Mouse (Mus musculus) MEL (cell line): ENCODE measurements around the gene Cep63. TPM values are rescaled to one million over a fixed set of nuclear protein-coding genes. Genes with fewer than 3 reads are reported as not detected.

Source experiments
- DNase-seq: peaks from one replicate; pipeline ENCODE4 v3.0.0; 2011; ENCODE audit warnings: low read depth, low spot score
- H3K27ac ChIP-seq: 2 replicates; pipeline ENCODE4 v1.5.1; 2012; ENCODE audit warnings: low read depth, mild to moderate bottlenecking, control low read depth, low read length, moderate library complexity; ENCODE audit not compliant: control insufficient read depth
- H3K27me3 ChIP-seq, 2 experiments: fragments of 150-350 bp in 1 of 2; sonication (generic) in 1 of 2; 2 replicates each; pipeline ENCODE4 v1.6.1; 2012; ENCODE audit warnings: low read length in 2 of 2, mild to moderate bottlenecking in 2 of 2, improper control_type of control experiment in 1 of 2, moderate library complexity in 1 of 2; ENCODE audit not compliant: insufficient read depth in 2 of 2, control insufficient read depth in 1 of 2
- H3K36me3 ChIP-seq, 2 experiments: 2 replicates each; pipeline ENCODE4 v1.6.1; 2012 to 2014; ENCODE audit warnings: low read length in 2 of 2, improper control_type of control experiment in 1 of 2, inconsistent platforms in 1 of 2, mild to moderate bottlenecking in 1 of 2; ENCODE audit not compliant: insufficient read depth in 2 of 2, control insufficient read depth in 1 of 2
- H3K4me1 ChIP-seq, 2 experiments: fragments of 150-350 bp in 1 of 2; sonication (generic) in 1 of 2; 2 replicates each; pipeline ENCODE4 v1.6.1; 2012; ENCODE audit warnings: low read length in 2 of 2, improper control_type of control experiment in 1 of 2, mild to moderate bottlenecking in 1 of 2; ENCODE audit not compliant: insufficient read depth in 2 of 2, control insufficient read depth in 1 of 2
- H3K4me3 ChIP-seq, 2 experiments: fragments of 150-350 bp in 1 of 2; sonication (generic) in 1 of 2; 2 replicates each; pipeline ENCODE4 v1.5.1; 2012; ENCODE audit warnings: low read depth in 2 of 2, low read length in 2 of 2, mild to moderate bottlenecking in 2 of 2, moderate library complexity in 2 of 2, control low read depth in 1 of 2, improper control_type of control experiment in 1 of 2; ENCODE audit not compliant: control insufficient read depth in 1 of 2, insufficient read depth in 1 of 2
- H3K79me2 ChIP-seq: 2 replicates; pipeline ENCODE4 v1.6.1; 2012; ENCODE audit warnings: mild to moderate bottlenecking, low read length, moderate library complexity; ENCODE audit not compliant: control insufficient read depth, poor library complexity, insufficient read depth
- H3K9ac ChIP-seq: 2 replicates; pipeline ENCODE4 v1.6.1; 2012; ENCODE audit warnings: low read depth, mild to moderate bottlenecking, control low read depth, low read length, moderate library complexity; ENCODE audit not compliant: control insufficient read depth, poor library complexity, severe bottlenecking
- H3K9me3 ChIP-seq: fragments of 150-350 bp; sonication (generic); replicated peaks from 2 replicates; pipeline ENCODE4 v1.6.1; 2012; ENCODE audit warnings: mild to moderate bottlenecking, low read length, improper control_type of control experiment, moderate library complexity; ENCODE audit not compliant: insufficient read depth
- BHLHE40 ChIP-seq: IDR thresholded peaks from 2 replicates; pipeline ENCODE4 v1.6.1; 2012; ENCODE audit warnings: low read depth, mild to moderate bottlenecking, inconsistent platforms, low read length, improper control_type of control experiment, borderline replicate concordance
- CHD1 ChIP-seq: IDR thresholded peaks from 2 replicates; pipeline ENCODE4 v1.6.1; 2012; ENCODE audit warnings: low read depth, mild to moderate bottlenecking, inconsistent platforms, low read length, improper control_type of control experiment
- CHD2 ChIP-seq: IDR thresholded peaks from 2 replicates; pipeline ENCODE4 v1.6.1; 2011; ENCODE audit warnings: low read length, improper control_type of control experiment
- E2F4 ChIP-seq: IDR thresholded peaks from 2 replicates; pipeline ENCODE4 v1.6.1; 2011; ENCODE audit warnings: low read depth, low read length, improper control_type of control experiment, borderline replicate concordance
- ELF1 ChIP-seq: IDR thresholded peaks from 2 replicates; pipeline ENCODE4 v1.6.1; 2014; ENCODE audit warnings: low read depth, mild to moderate bottlenecking, inconsistent platforms, low read length, improper control_type of control experiment, moderate library complexity
- EP300 ChIP-seq, 2 experiments: IDR thresholded peaks; 2 replicates each; pipeline ENCODE4 v1.6.1; 2011; ENCODE audit warnings: improper control_type of control experiment in 2 of 2, low read length in 2 of 2, low read depth in 1 of 2, mild to moderate bottlenecking in 1 of 2
- GABPA ChIP-seq: IDR thresholded peaks from 2 replicates; pipeline ENCODE4 v1.6.1; 2012; ENCODE audit warnings: low read depth, mild to moderate bottlenecking, inconsistent platforms, low read length, improper control_type of control experiment, moderate library complexity
- GATA1 ChIP-seq: IDR thresholded peaks from 2 replicates; pipeline ENCODE4 v1.6.1; 2011; ENCODE audit warnings: low read depth, low read length, improper control_type of control experiment
- HCFC1 ChIP-seq: IDR thresholded peaks from 2 replicates; pipeline ENCODE4 v1.6.1; 2012; ENCODE audit warnings: low read depth, mild to moderate bottlenecking, inconsistent platforms, low read length, improper control_type of control experiment, moderate library complexity
- JUND ChIP-seq: IDR thresholded peaks from 2 replicates; pipeline ENCODE4 v1.6.1; 2011; ENCODE audit warnings: low read depth, mild to moderate bottlenecking, improper control_type of control experiment, low read length
- MAFK ChIP-seq: IDR thresholded peaks from 2 replicates; pipeline ENCODE4 v1.6.1; 2011; ENCODE audit warnings: low read depth, mild to moderate bottlenecking, low read length, improper control_type of control experiment, borderline replicate concordance
- MAX ChIP-seq: IDR thresholded peaks from 2 replicates; pipeline ENCODE4 v1.6.1; 2011; ENCODE audit warnings: low read length, improper control_type of control experiment
- MAZ ChIP-seq: IDR thresholded peaks from 2 replicates; pipeline ENCODE4 v1.6.1; 2012; ENCODE audit warnings: low read depth, mild to moderate bottlenecking, inconsistent platforms, low read length, improper control_type of control experiment
- MEF2A ChIP-seq: IDR thresholded peaks from 2 replicates; pipeline ENCODE4 v1.6.1; 2014; ENCODE audit warnings: low read depth, mild to moderate bottlenecking, inconsistent platforms, low read length, improper control_type of control experiment; ENCODE audit not compliant: poor library complexity, insufficient replicate concordance, severe bottlenecking; ENCODE audit errors: extremely low read depth
- MXI1 ChIP-seq: IDR thresholded peaks from 2 replicates; pipeline ENCODE4 v1.6.1; 2011; ENCODE audit warnings: mild to moderate bottlenecking, low read depth, low read length, improper control_type of control experiment
- MYB ChIP-seq: IDR thresholded peaks from 2 replicates; pipeline ENCODE4 v1.6.1; 2011; ENCODE audit warnings: mild to moderate bottlenecking, low read depth, low read length, improper control_type of control experiment
- MYC ChIP-seq: IDR thresholded peaks from 2 replicates; pipeline ENCODE4 v1.6.1; 2011; ENCODE audit warnings: low read depth, mild to moderate bottlenecking, low read length, improper control_type of control experiment, moderate library complexity
- NELFE ChIP-seq: IDR thresholded peaks from 2 replicates; pipeline ENCODE4 v1.6.1; 2011; ENCODE audit warnings: low read depth, low read length, improper control_type of control experiment
- NRF1 ChIP-seq: IDR thresholded peaks from 2 replicates; pipeline ENCODE4 v1.6.1; 2014; ENCODE audit warnings: low read depth, mild to moderate bottlenecking, inconsistent platforms, low read length, improper control_type of control experiment, moderate library complexity; ENCODE audit not compliant: poor library complexity, insufficient read depth, severe bottlenecking
- POLR2AphosphoS5 ChIP-seq: IDR thresholded peaks from 2 replicates; pipeline ENCODE4 v1.6.1; 2012; ENCODE audit warnings: low read depth, borderline replicate concordance, mild to moderate bottlenecking, inconsistent platforms, low read length, moderate library complexity, mixed read lengths
- RAD21 ChIP-seq: IDR thresholded peaks from 2 replicates; pipeline ENCODE4 v1.6.1; 2011; ENCODE audit warnings: mild to moderate bottlenecking, low read depth, low read length, improper control_type of control experiment
- RCOR1 ChIP-seq: IDR thresholded peaks from 2 replicates; pipeline ENCODE4 v1.6.1; 2012; ENCODE audit warnings: low read depth, mild to moderate bottlenecking, inconsistent platforms, low read length, improper control_type of control experiment
- SIN3A ChIP-seq: IDR thresholded peaks from 2 replicates; pipeline ENCODE4 v1.6.1; 2012; ENCODE audit warnings: low read length, improper control_type of control experiment, inconsistent platforms
- TAL1 ChIP-seq: IDR thresholded peaks from 2 replicates; pipeline ENCODE4 v1.6.1; 2012; ENCODE audit warnings: mild to moderate bottlenecking, inconsistent platforms, low read length, moderate library complexity, mixed read lengths
- TCF12 ChIP-seq: IDR thresholded peaks from 2 replicates; pipeline ENCODE4 v1.6.1; 2014; ENCODE audit warnings: low read depth, mild to moderate bottlenecking, inconsistent platforms, low read length, improper control_type of control experiment, moderate library complexity
- UBTF ChIP-seq: IDR thresholded peaks from 2 replicates; pipeline ENCODE4 v1.6.1; 2012; ENCODE audit warnings: low read depth, mild to moderate bottlenecking, inconsistent platforms, low read length, improper control_type of control experiment, moderate library complexity, borderline replicate concordance; ENCODE audit not compliant: insufficient read depth
- USF2 ChIP-seq, 2 experiments: IDR thresholded peaks; 2 replicates each; pipeline ENCODE4 v1.6.1; 2011 to 2012; ENCODE audit warnings: improper control_type of control experiment in 2 of 2, low read length in 2 of 2, borderline replicate concordance in 1 of 2, inconsistent platforms in 1 of 2, low read depth in 1 of 2, mild to moderate bottlenecking in 1 of 2; ENCODE audit not compliant: insufficient read depth in 1 of 2
- ZKSCAN1 ChIP-seq: IDR thresholded peaks from 2 replicates; pipeline ENCODE4 v1.6.1; 2012; ENCODE audit warnings: low read depth, mild to moderate bottlenecking, inconsistent platforms, low read length, improper control_type of control experiment, moderate library complexity
- ZMIZ1 ChIP-seq: IDR thresholded peaks from 2 replicates; pipeline ENCODE4 v1.6.1; 2012; ENCODE audit warnings: low read depth, mild to moderate bottlenecking, inconsistent platforms, low read length, improper control_type of control experiment, moderate library complexity
- polyA plus RNA-seq, 2 experiments: library from polyadenylated mRNA; stranded (reverse) in 1 of 2; unstranded in 1 of 2; fragments of >175 nt in 1 of 2; fragments of >200 nt in 1 of 2; gene quantifications; 2 replicates each; pipeline versions ENCODE4 v1.2.1 to v1.2.4; 2012; ENCODE audit warnings: low replicate concordance in 2 of 2, low read depth in 1 of 2; ENCODE audit not compliant: insufficient read length in 2 of 2, insufficient read depth in 1 of 2, missing spikeins in 1 of 2
- total RNA-seq: library from RNA; depleted of rRNA; stranded (reverse); fragments of 300-350 nt; gene quantifications from 2 replicates; pipeline ENCODE4 v1.2.3, GENCODE M21; 2012

Cep63 gene
- total and polyA plus RNA-seq, 3 experiments: 9.6 to 14.6 TPM; not detected in 1

DNA sequence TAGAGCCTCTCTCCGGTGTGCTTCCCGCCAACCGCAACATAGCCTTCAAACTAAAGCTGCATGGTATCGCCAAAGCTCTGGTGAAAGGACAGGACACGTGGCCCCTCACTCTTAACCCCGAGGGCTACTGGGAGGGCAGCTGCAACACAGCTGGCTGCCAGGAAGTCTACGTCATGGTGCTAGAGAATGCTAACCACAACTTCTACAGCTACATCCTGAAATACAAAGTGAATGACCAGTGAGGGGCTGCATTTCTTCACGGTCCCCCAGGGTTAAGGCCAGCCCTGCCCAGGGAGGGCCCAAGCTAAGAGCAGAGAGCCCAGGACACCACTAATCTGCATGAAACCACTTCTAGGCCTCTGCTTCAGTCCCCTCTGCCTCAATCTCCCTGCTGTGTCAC lies 83.8 kb downstream of the Cep63 start:
- H3K9ac ChIP-seq: no peak overlapping the region
- no peaks in the 10 kb centered on the region for H3K4me1 ChIP-seq
- H3K27ac ChIP-seq: no peak overlapping the region
- H3K4me3 ChIP-seq: no peak overlapping the region
- no peaks in the 10 kb centered on the region for H3K27me3 ChIP-seq
- H3K79me2 ChIP-seq: no peaks in the 10 kb centered on the region
- no peak for DNase-seq
- TF ChIP-seq UBTF: no peak
- no peak for TF ChIP-seq GABPA
- no peak for TF ChIP-seq ZMIZ1
- TF ChIP-seq MEF2A: no peak
- TF ChIP-seq GATA1: no peak
- no peaks in the 10 kb centered on the region for H3K36me3 ChIP-seq
- no peaks in the 10 kb centered on the region for H3K9me3 ChIP-seq

DNA sequence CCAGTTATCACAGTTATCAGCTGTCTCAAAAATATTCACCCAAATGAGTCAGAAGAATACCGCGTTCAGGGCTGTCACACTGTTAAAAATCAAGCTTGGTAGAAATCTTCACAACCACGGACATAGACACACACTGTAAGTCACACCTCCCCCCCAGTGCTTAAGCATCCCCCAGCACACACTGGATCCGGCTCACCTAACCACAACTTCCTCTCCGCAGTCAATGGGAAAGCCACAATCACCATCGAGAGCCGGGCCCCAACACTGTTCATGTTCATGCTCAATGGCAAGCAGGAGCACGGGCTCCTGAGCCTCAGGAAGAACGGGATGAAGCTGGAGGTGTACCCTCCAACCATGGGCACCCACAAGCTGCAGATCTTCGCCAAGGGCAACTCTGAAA lies 84.7 kb downstream of the Cep63 start:
- peak; percentile 37 for DNase-seq
- H3K4me3 ChIP-seq: no peak overlapping the region

DNA sequence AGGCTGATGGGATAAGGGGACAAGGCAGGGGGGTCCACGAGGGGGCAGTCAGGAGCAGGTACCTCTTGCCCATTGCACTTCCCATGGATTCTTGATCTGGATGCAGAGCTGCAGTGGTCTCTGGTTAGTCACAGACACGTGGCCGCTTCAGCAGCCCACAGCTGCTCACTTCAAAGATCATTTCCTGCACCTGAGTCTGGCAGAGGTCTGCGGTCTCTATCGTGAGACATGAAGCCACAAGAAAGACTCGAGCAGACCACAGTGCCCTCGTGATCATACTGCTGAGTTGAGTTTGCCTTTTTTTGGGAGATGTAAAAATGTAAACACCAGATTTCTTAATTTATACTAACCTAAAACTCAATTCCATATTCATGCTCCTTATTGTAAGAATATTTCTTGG lies 86.6 kb downstream of the Cep63 start:
- no peak overlapping the region for H3K27ac ChIP-seq
- no peaks in the 10 kb centered on the region for H3K4me1 ChIP-seq
- no peaks in the 10 kb centered on the region for H3K9me3 ChIP-seq
- no peak overlapping the region for H3K4me3 ChIP-seq
- H3K9ac ChIP-seq: no peak overlapping the region
- no peak for DNase-seq
- no peaks in the 10 kb centered on the region for H3K27me3 ChIP-seq
- no peaks in the 10 kb centered on the region for H3K36me3 ChIP-seq
- no peaks in the 10 kb centered on the region for H3K79me2 ChIP-seq
- TF ChIP-seq NRF1 (no peak), ZKSCAN1 (no peak), TCF12 (no peak), ELF1 (no peak), MXI1 (no peak), CHD1 (no peak), MAFK (no peak), USF2 (IDR thresholded peaks at IDR 0.05; ENCODE audit: borderline replicate concordance in 1 of 2, insufficient read depth in 1 of 2, low read depth in 1 of 2, low read length in 2 of 2) (no peak), MYB (no peak), CHD2 (no peak), MAX (no peak), BHLHE40 (no peak), POLR2AphosphoS5 (no peak), MYC (no peak)

More for the DNA sequence above, 84.7 kb downstream of the Cep63 start:
- no peak overlapping the region for H3K9ac ChIP-seq
- no peaks in the 10 kb centered on the region for H3K79me2 ChIP-seq
- no peak overlapping the region for H3K27ac ChIP-seq
- no peaks in the 10 kb centered on the region for H3K4me1 ChIP-seq
- no peaks in the 10 kb centered on the region for H3K27me3 ChIP-seq
- no peaks in the 10 kb centered on the region for H3K9me3 ChIP-seq
- no peaks in the 10 kb centered on the region for H3K36me3 ChIP-seq
- TF ChIP-seq POLR2AphosphoS5 (no peak), GABPA (no peak), MYB (no peak), EP300 (IDR thresholded peaks at IDR 0.05; ENCODE audit: low read depth in 1 of 2, low read length in 2 of 2) (no peak), NELFE (no peak), USF2 (IDR thresholded peaks at IDR 0.05; ENCODE audit: borderline replicate concordance in 1 of 2, insufficient read depth in 1 of 2, low read depth in 1 of 2, low read length in 2 of 2) (no peak), E2F4 (no peak), MAFK (no peak), MAZ (no peak), GATA1 (no peak), RCOR1 (no peak), JUND (no peak), NRF1 (no peak), MYC (no peak), ZMIZ1 (no peak), SIN3A (no peak), RAD21 (no peak), TAL1 (no peak), HCFC1 (no peak), ZKSCAN1 (no peak)
